Mouse (Mus musculus): ENCODE data around the gene Dchs1.

DNA sequence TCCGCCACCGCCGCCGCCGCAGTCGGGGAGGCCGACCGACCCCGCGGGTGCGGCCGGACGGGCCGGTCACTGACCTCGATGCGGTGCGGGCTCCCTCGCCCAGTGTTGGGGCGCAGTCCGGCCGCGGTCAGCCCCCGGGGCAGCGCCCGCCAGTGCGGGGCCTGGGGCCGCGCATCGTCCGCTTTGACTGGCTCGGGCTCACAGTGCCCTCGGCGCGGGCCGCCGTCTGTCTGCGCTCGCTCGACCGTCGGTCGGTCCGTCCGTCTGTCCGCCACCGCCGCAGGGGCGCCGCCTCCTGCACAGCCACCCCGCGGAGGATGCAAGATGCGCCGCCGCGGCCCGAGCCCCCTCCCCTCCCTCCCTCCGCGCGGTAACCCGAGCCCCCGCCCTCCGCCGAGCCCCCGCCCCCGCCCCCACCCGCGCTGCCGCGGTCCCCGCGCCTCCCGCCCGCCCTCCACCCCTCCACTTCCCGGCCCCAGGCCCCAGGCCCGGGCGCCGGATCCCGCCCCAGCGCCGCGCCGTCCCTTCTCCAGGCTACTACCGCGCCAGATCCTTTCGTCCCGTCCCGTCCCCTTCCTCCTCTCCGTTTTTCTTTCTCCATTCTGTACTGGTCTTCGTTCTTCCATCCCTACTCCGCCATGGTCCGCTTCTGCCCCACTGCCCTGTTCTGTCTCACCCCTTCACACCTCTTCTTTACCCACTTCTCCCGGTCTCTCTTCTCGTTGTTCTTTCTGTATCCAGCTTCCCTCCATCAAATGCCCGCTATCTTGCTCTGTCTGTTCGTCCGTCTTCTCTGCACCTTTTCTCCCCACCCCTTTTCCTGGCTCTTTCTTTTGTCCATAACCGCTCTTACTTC lies at the start of gene Dchs1:
- TF ChIP-seq CTCF (IDR thresholded peaks at IDR 0.05; ENCODE audit: extremely low read depth, insufficient read length, insufficient replicate concordance, low read depth, low read length), result no peak
- TF ChIP-seq POLR2A (IDR thresholded peaks at IDR 0.05; ENCODE audit: low read depth, low read length), result no peak

Measured in small intestine, adult 2 months (tissue).